8 mouse cellular contexts compared by ENCODE assay signal in genomic region chr4:89469883-89470282, GRCm38 (mm10).
DNase-seq lines count a peak whose midpoint lies in the region; ATAC-seq and TF ChIP-seq lines count a peak whose summit lies in the region.

No protein-coding gene starts in this region.

- H3K4me1 ChIP-seq in neural tube, embryonic 15.5 days = peaks cover 4% of the 10 kb centered on the region
- H3K4me1 ChIP-seq in embryonic facial prominence, embryonic 14.5 days (ENCODE audit: control insufficient read depth, insufficient read depth, low read length) = peaks cover 7% of the 10 kb centered on the region
- H3K4me1 ChIP-seq in heart, embryonic 11.5 days (ENCODE audit: control insufficient read depth, insufficient read depth, low read length) = no peaks in the 10 kb centered on the region
- peaks cover 12% of the 10 kb centered on the region; the same call in 1 of the 2 replicates for H3K4me1 ChIP-seq in limb, embryonic 14.5 days (ENCODE audit: control insufficient read depth, insufficient read depth, low read length)

- H3K9ac ChIP-seq in neural tube, embryonic 15.5 days (replicated peaks) = no peak overlapping the region
- no peak overlapping the region for H3K9ac ChIP-seq in embryonic facial prominence, embryonic 14.5 days (ENCODE audit: low read depth, low read length)
- no peak overlapping the region for H3K9ac ChIP-seq in heart, embryonic 11.5 days (ENCODE audit: low read depth, low read length)
- H3K9ac ChIP-seq in limb, embryonic 14.5 days (ENCODE audit: low read depth, low read length, severe bottlenecking) = no peak overlapping the region

- H3K4me3 ChIP-seq in neural tube, embryonic 15.5 days (replicated peaks) = no peak overlapping the region
- no peak overlapping the region for H3K4me3 ChIP-seq in embryonic facial prominence, embryonic 14.5 days (ENCODE audit: low read depth, low read length)
- no peak overlapping the region for H3K4me3 ChIP-seq in heart, embryonic 11.5 days (ENCODE audit: low read depth, low read length)
- H3K4me3 ChIP-seq in limb, embryonic 14.5 days (replicated peaks; ENCODE audit: low read length) = no peak overlapping the region

- no peak overlapping the region for H3K4me2 ChIP-seq in neural tube, embryonic 15.5 days
- H3K4me2 ChIP-seq in embryonic facial prominence, embryonic 14.5 days (ENCODE audit: low read depth, low read length) = 0 out of 2 replicates have a peak overlapping the region, but pooled peaks have one; percentile 18
- no peak overlapping the region for H3K4me2 ChIP-seq in heart, embryonic 11.5 days
- 0 out of 2 replicates have a peak overlapping the region, but pooled peaks have one; percentile 2 for H3K4me2 ChIP-seq in limb, embryonic 14.5 days (replicated peaks; ENCODE audit: low read depth, low read length, severe bottlenecking)

- no peaks in the 10 kb centered on the region for H3K36me3 ChIP-seq in neural tube, embryonic 15.5 days
- no peaks in the 10 kb centered on the region for H3K36me3 ChIP-seq in embryonic facial prominence, embryonic 14.5 days (ENCODE audit: control insufficient read depth, insufficient read depth, low read length)
- no peaks in the 10 kb centered on the region for H3K36me3 ChIP-seq in heart, embryonic 11.5 days (ENCODE audit: control insufficient read depth, insufficient read depth, low read length)
- no peaks in the 10 kb centered on the region for H3K36me3 ChIP-seq in limb, embryonic 14.5 days (ENCODE audit: control insufficient read depth, insufficient read depth, low read length)

- WGBS in neural tube, embryonic 15.5 days = 19% methylated on average over 8 of the region's 8 CpGs
- 11% methylated on average over 8 of the region's 8 CpGs for WGBS in embryonic facial prominence, embryonic 14.5 days
- 43% methylated on average over 8 of the region's 8 CpGs for WGBS in heart, embryonic 11.5 days (ENCODE audit: insufficient replicate concordance)
- 22% methylated on average over 8 of the region's 8 CpGs for WGBS in limb, embryonic 14.5 days

- TF ChIP-seq POLR2A in limb, embryonic 14.5 days (IDR thresholded peaks at IDR 0.05; ENCODE audit: borderline replicate concordance, extremely low read depth, insufficient read depth, insufficient read length) = no peak

- H3K27me3 ChIP-seq in neural tube, embryonic 15.5 days (replicated peaks) = no peaks in the 10 kb centered on the region
- H3K27me3 ChIP-seq in embryonic facial prominence, embryonic 14.5 days (replicated peaks; ENCODE audit: control insufficient read depth, insufficient read depth, low read length) = no peaks in the 10 kb centered on the region
- no peaks in the 10 kb centered on the region for H3K27me3 ChIP-seq in heart, embryonic 11.5 days (ENCODE audit: control insufficient read depth, insufficient read depth, low read length)
- H3K27me3 ChIP-seq in limb, embryonic 14.5 days (ENCODE audit: control insufficient read depth, insufficient read depth, low read length) = no peaks in the 10 kb centered on the region

- DNase-seq in neural tube, embryonic 10.5 days (ENCODE audit: extremely low spot score, low spot score) = peak; percentile 27
- peak; percentile 70 for DNase-seq in embryonic facial prominence, embryonic 14.5 days (ENCODE audit: low spot score)
- DNase-seq in limb, embryonic 14.5 days (ENCODE audit: low spot score) = peak; percentile 57
- DNase-seq in retina, postnatal 7 days (ENCODE audit: low read depth, low spot score) = peak; percentile 20
- DNase-seq in cerebellum, adult 9-10 months = no peak
- DNase-seq in right cerebral cortex, adult 18-20 months = no peak

- no peaks in the 10 kb centered on the region for H3K9me3 ChIP-seq in neural tube, embryonic 15.5 days (replicated peaks)
- no peaks in the 10 kb centered on the region for H3K9me3 ChIP-seq in embryonic facial prominence, embryonic 14.5 days (ENCODE audit: control insufficient read depth, low read length)
- H3K9me3 ChIP-seq in heart, embryonic 11.5 days (replicated peaks; ENCODE audit: control insufficient read depth, low read length) = no peaks in the 10 kb centered on the region
- no peaks in the 10 kb centered on the region for H3K9me3 ChIP-seq in limb, embryonic 14.5 days (ENCODE audit: control insufficient read depth, low read length)

- ATAC-seq in neural tube, embryonic 15.5 days (ENCODE audit: low FRiP score) = no peak
- peak; percentile 86 for ATAC-seq in embryonic facial prominence, embryonic 14.5 days (ENCODE audit: low read depth)
- peak; percentile 68 for ATAC-seq in heart, embryonic 11.5 days (replicated peaks; ENCODE audit: insufficient number of reproducible peaks, low FRiP score, low TSS enrichment)
- peak; percentile 79 for ATAC-seq in limb, embryonic 14.5 days (ENCODE audit: low FRiP score, low read depth)

- no peak overlapping the region for H3K27ac ChIP-seq in neural tube, embryonic 15.5 days (replicated peaks)
- H3K27ac ChIP-seq in embryonic facial prominence, embryonic 14.5 days (replicated peaks; ENCODE audit: low read depth, low read length) = peak overlapping the region; percentile 39
- H3K27ac ChIP-seq in heart, embryonic 11.5 days (ENCODE audit: low read depth, low read length) = no peak overlapping the region
- H3K27ac ChIP-seq in limb, embryonic 14.5 days (replicated peaks; ENCODE audit: low read depth, low read length) = peak overlapping the region; percentile 44; the same call in 1 of the 2 replicates

Comparison
In these comparisons a context has a peak if more than half of its experiments do, and no peak if none do; other contexts are left out.
1. DNase-seq: peak in neural tube, embryonic 10.5 days (single experiment), embryonic facial prominence, embryonic 14.5 days (single experiment), limb, embryonic 14.5 days (single experiment) and retina, postnatal 7 days (single experiment); none in cerebellum, adult 9-10 months (single experiment) and right cerebral cortex, adult 18-20 months (single experiment).
2. H3K27ac ChIP-seq: peak in embryonic facial prominence, embryonic 14.5 days (single experiment) and limb, embryonic 14.5 days (single experiment); none in neural tube, embryonic 15.5 days (single experiment) and heart, embryonic 11.5 days (single experiment).
3. H3K4me2 ChIP-seq: peak in embryonic facial prominence, embryonic 14.5 days (single experiment) and limb, embryonic 14.5 days (single experiment); none in neural tube, embryonic 15.5 days (single experiment) and heart, embryonic 11.5 days (single experiment).